Mouse (Mus musculus): ENCODE data around the gene Vav2.

DNA sequence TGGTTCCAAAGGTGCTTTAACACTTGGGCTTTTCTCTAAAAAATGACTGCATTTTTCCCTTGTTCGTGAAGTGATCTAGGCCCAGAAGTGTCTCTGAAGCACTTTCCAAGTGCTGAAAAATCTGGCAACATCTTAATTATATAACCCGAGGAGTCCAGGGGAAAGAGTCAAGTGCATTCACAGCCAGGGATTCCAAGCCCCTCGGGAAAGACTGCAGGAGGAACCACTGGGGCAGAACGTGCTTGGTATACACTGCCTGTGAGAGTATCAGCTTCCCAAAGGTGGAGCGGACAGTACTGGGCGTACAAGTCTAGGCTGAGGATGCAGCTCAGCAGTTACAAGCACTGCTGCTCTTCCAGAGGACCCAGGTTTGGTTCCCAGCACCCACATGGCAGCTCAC lies 86.2 kb downstream of the Vav2 start:
- no peak for TF ChIP-seq CTCF (IDR thresholded peaks at IDR 0.05; ENCODE audit: borderline replicate concordance, control insufficient read depth, extremely low read depth, insufficient read depth, low read length, poor library complexity)
- no peak for TF ChIP-seq POLR2A (IDR thresholded peaks at IDR 0.05; ENCODE audit: control insufficient read depth, extremely low read depth, insufficient read depth, low read length, poor library complexity)

All from thymus, adult 2 months (tissue).